Mouse (Mus musculus) limb, embryonic 11.5 days (tissue): ENCODE results near the gene Stx2. TPM values are rescaled to one million over a fixed set of nuclear protein-coding genes. Genes with fewer than 3 reads are reported as not detected.

Source experiments
- ATAC-seq: fragments of 200-750 bp; cut with Nextera tagmentation; 2 replicates; pipeline ENCODE4 v1.8.0; 2017; ENCODE audit warnings: low read depth; ENCODE audit not compliant: insufficient number of reproducible peaks, low FRiP score, low TSS enrichment
- DNase-seq: peaks from one replicate; pipeline ENCODE4 v3.0.0-alpha.2; 2015; ENCODE audit warnings: low spot score
- H3K27ac ChIP-seq: fragments of 300-500 bp; sonication (generic); replicated peaks from 2 replicates; pipeline ENCODE4 v1.5.1; 2014; ENCODE audit warnings: low read depth, mild to moderate bottlenecking, low read length
- H3K27me3 ChIP-seq: fragments of 300-500 bp; sonication (generic); 2 replicates; pipeline ENCODE4 v1.6.1; 2014; ENCODE audit warnings: mild to moderate bottlenecking, low read length, mixed read lengths; ENCODE audit not compliant: control insufficient read depth, insufficient read depth
- H3K36me3 ChIP-seq: fragments of 300-500 bp; sonication (generic); 2 replicates; pipeline ENCODE4 v1.6.1; 2014; ENCODE audit warnings: mild to moderate bottlenecking, low read length, moderate library complexity, mixed read lengths; ENCODE audit not compliant: control insufficient read depth, insufficient read depth
- H3K4me1 ChIP-seq: fragments of 300-500 bp; sonication (generic); 2 replicates; pipeline ENCODE4 v1.6.1; 2014; ENCODE audit warnings: low read length, mixed read lengths; ENCODE audit not compliant: control insufficient read depth, insufficient read depth
- H3K4me2 ChIP-seq: fragments of 300-500 bp; sonication (generic); 2 replicates; pipeline ENCODE4 v1.6.1; 2014; ENCODE audit warnings: low read depth, mild to moderate bottlenecking, moderate library complexity; ENCODE audit not compliant: severe bottlenecking
- H3K4me3 ChIP-seq: fragments of 300-500 bp; sonication (generic); 2 replicates; pipeline ENCODE4 v1.5.1; 2014; ENCODE audit warnings: low read depth, low read length
- H3K9ac ChIP-seq: fragments of 300-500 bp; sonication (generic); 2 replicates; pipeline ENCODE4 v1.6.1; 2014; ENCODE audit warnings: mild to moderate bottlenecking, low read length
- H3K9me3 ChIP-seq: fragments of 300-500 bp; sonication (generic); 2 replicates; pipeline ENCODE4 v1.6.1; 2016; ENCODE audit warnings: low read length; ENCODE audit not compliant: control insufficient read depth
- WGBS: fragments of 180-500 bp; shearing (Covaris S2); extraction: QIAGEN DNeasy Blood & Tissue Kit; methylation state at CpG from one replicate; pipeline ENCODE4 v1.1.7; 2014; 5-methylcytosine and 5-hydroxymethylcytosine counted together
- polyA plus RNA-seq: library from polyadenylated mRNA; unstranded; fragments of >200 nt; fragmentation: Nextera tagmentation; extraction: Ambion mirVana; gene quantifications from 2 replicates; pipeline ENCODE4 v1.2.1, GENCODE M21; 2014

Gene Stx2
- polyA plus RNA-seq, 1 experiment from 2014 or later: 27.3 TPM

GRCm38 (mm10) chr5:129018782-129019489 lies 10.6 kb upstream of the Stx2 start:
- Histone ChIP-seq H3K9me3 (no peaks in the 10 kb centered on the region), H3K27me3 (no peaks in the 10 kb centered on the region), H3K27ac (peak overlapping the region; percentile 92), H3K9ac (peak overlapping the region; percentile 91), H3K4me1 (0 out of 2 replicates have a peak, but pooled peaks cover 4% of the 10 kb centered on the region), H3K4me2 (peak overlapping the region; percentile 44), H3K4me3 (peak overlapping the region; percentile 94), H3K36me3 (peaks cover 7% of the 10 kb centered on the region; the same call in 1 of the 2 replicates)
- ATAC-seq: no peak
- no peak for DNase-seq
- WGBS: 88% methylated on average over 13 of the region's 13 CpGs

GRCm38 (mm10) chr5:129016370-129016769 lies 8.0 kb upstream of the Stx2 start:
- ATAC-seq (no peak), DNase-seq (no peak)
- 87% methylated on average over 3 of the region's 3 CpGs for WGBS
- no peak overlapping the region for H3K9ac ChIP-seq
- no peaks in the 10 kb centered on the region for H3K36me3 ChIP-seq
- H3K27ac ChIP-seq: no peak overlapping the region
- no peak overlapping the region for H3K4me2 ChIP-seq
- H3K9me3 ChIP-seq: no peaks in the 10 kb centered on the region
- no peaks in the 10 kb centered on the region for H3K4me1 ChIP-seq
- no peaks in the 10 kb centered on the region for H3K27me3 ChIP-seq
- H3K4me3 ChIP-seq: no peak overlapping the region

- no peak overlapping the region for H3K4me3 ChIP-seq
- H3K9me3 ChIP-seq: no peaks in the 10 kb centered on the region
- no peak for DNase-seq
- H3K4me2 ChIP-seq: no peak overlapping the region
- H3K36me3 ChIP-seq: no peaks in the 10 kb centered on the region
- no peak for ATAC-seq
- H3K4me1 ChIP-seq: no peaks in the 10 kb centered on the region
- no peak overlapping the region for H3K27ac ChIP-seq
- 87% methylated on average over 5 of the region's 5 CpGs for WGBS
- no peak overlapping the region for H3K9ac ChIP-seq
- H3K27me3 ChIP-seq: no peaks in the 10 kb centered on the region
Measured at GRCm38 (mm10) chr5:129015540-129015939, 7.2 kb upstream of the Stx2 start.

GRCm38 (mm10) chr5:129015020-129015419 lies 6.6 kb upstream of the Stx2 start:
- H3K27ac ChIP-seq: no peak overlapping the region
- H3K4me1 ChIP-seq: no peaks in the 10 kb centered on the region
- no peak overlapping the region for H3K4me3 ChIP-seq
- WGBS: 81% methylated on average over 3 of the region's 3 CpGs
- DNase-seq: no peak
- no peak overlapping the region for H3K4me2 ChIP-seq
- ATAC-seq: no peak
- H3K27me3 ChIP-seq: no peaks in the 10 kb centered on the region
- H3K9me3 ChIP-seq: no peaks in the 10 kb centered on the region
- no peaks in the 10 kb centered on the region for H3K36me3 ChIP-seq
- H3K9ac ChIP-seq: no peak overlapping the region

- Histone ChIP-seq H3K4me2 (no peak overlapping the region), H3K27me3 (no peaks in the 10 kb centered on the region), H3K9me3 (no peaks in the 10 kb centered on the region), H3K36me3 (no peaks in the 10 kb centered on the region), H3K4me1 (0 out of 2 replicates have a peak, but pooled peaks cover 4% of the 10 kb centered on the region), H3K4me3 (no peak overlapping the region), H3K27ac (no peak overlapping the region), H3K9ac (no peak overlapping the region)
- ATAC-seq (no peak), DNase-seq (no peak)
- WGBS: 82% methylated on average over 2 of the region's 2 CpGs
Measured at GRCm38 (mm10) chr5:129010937-129011336, 2.6 kb upstream of the Stx2 start.

- no peak overlapping the region for H3K27ac ChIP-seq
- 73% methylated on average over 3 of the region's 3 CpGs for WGBS
- H3K9ac ChIP-seq: no peak overlapping the region
- DNase-seq (no peak), ATAC-seq (no peak)
- peaks cover 5% of the 10 kb centered on the region; the same call in 1 of the 2 replicates for H3K36me3 ChIP-seq
- no peaks in the 10 kb centered on the region for H3K27me3 ChIP-seq
- H3K4me3 ChIP-seq: no peak overlapping the region
- 0 out of 2 replicates have a peak, but pooled peaks cover 4% of the 10 kb centered on the region for H3K4me1 ChIP-seq
- H3K4me2 ChIP-seq: no peak overlapping the region
- H3K9me3 ChIP-seq: no peaks in the 10 kb centered on the region
Measured at GRCm38 (mm10) chr5:129009577-129009976, 1.2 kb upstream of the Stx2 start.

GRCm38 (mm10) chr5:129008008-129008407 lies 366 bp downstream of the Stx2 start:
- Histone ChIP-seq H3K36me3 (peaks cover 5% of the 10 kb centered on the region; the same call in 1 of the 2 replicates), H3K4me1 (0 out of 2 replicates have a peak, but pooled peaks cover 4% of the 10 kb centered on the region), H3K4me3 (peak overlapping the region; percentile 69), H3K9ac (peak overlapping the region; percentile 78), H3K4me2 (peak overlapping the region; percentile 85), H3K27ac (no peak overlapping the region), H3K9me3 (no peaks in the 10 kb centered on the region), H3K27me3 (no peaks in the 10 kb centered on the region)
- WGBS: under 1% methylated on average over 18 of the region's 18 CpGs
- ATAC-seq (peak; percentile 11; the same call in 1 of the 2 replicates), DNase-seq (no peak)

- DNase-seq (no peak), ATAC-seq (peak; percentile 29; the same call in 1 of the 2 replicates)
- WGBS: 53% methylated on average over 14 of the region's 14 CpGs
- no peaks in the 10 kb centered on the region for H3K27me3 ChIP-seq
- H3K4me3 ChIP-seq: peak overlapping the region; percentile 69
- H3K36me3 ChIP-seq: peaks cover 5% of the 10 kb centered on the region; the same call in 1 of the 2 replicates
- peak overlapping the region; percentile 85 for H3K4me2 ChIP-seq
- no peaks in the 10 kb centered on the region for H3K9me3 ChIP-seq
- H3K27ac ChIP-seq: no peak overlapping the region
- peaks cover 6% of the 10 kb centered on the region; the same call in 1 of the 2 replicates for H3K4me1 ChIP-seq
- peak overlapping the region; percentile 78 for H3K9ac ChIP-seq
Measured at GRCm38 (mm10) chr5:129007105-129007957, 1.0 kb downstream of the Stx2 start.
